7 mouse cellular contexts compared by ENCODE assay signal in genomic region chr13:22028673-22029460, GRCm38 (mm10). TPM values are rescaled to one million over a fixed set of nuclear protein-coding genes. Genes with fewer than 3 reads are reported as not detected.
DNase-seq lines count a peak whose midpoint lies in the region; ATAC-seq and TF ChIP-seq lines count a peak whose summit lies in the region.

No protein-coding gene starts in this region.

- no peaks in the 10 kb centered on the region for H3K36me3 ChIP-seq in embryonic facial prominence, embryonic 11.5 days (replicated peaks; ENCODE audit: control insufficient read depth, insufficient read depth, low read depth, low read length)
- no peaks in the 10 kb centered on the region for H3K36me3 ChIP-seq in limb, embryonic 11.5 days (ENCODE audit: control insufficient read depth, insufficient read depth, low read length)
- no peaks in the 10 kb centered on the region for H3K36me3 ChIP-seq in midbrain, embryonic 13.5 days
- no peaks in the 10 kb centered on the region for H3K36me3 ChIP-seq in small intestine, adult 2 months (ENCODE audit: control insufficient read depth, insufficient read depth, low read length)

- H3K9ac ChIP-seq in embryonic facial prominence, embryonic 11.5 days (replicated peaks; ENCODE audit: low read length): peak overlapping the region; percentile 49
- peak overlapping the region; percentile 47 for H3K9ac ChIP-seq in limb, embryonic 11.5 days (ENCODE audit: low read length)
- H3K9ac ChIP-seq in midbrain, embryonic 13.5 days (replicated peaks): peak overlapping the region; percentile 75

- no peak overlapping the region; the same call in 1 of the 2 replicates for H3K27ac ChIP-seq in embryonic facial prominence, embryonic 11.5 days (replicated peaks; ENCODE audit: low read depth, low read length)
- H3K27ac ChIP-seq in limb, embryonic 11.5 days (replicated peaks; ENCODE audit: low read depth, low read length): 0 out of 2 replicates have a peak overlapping the region, but pooled peaks have one; percentile 64
- peak overlapping the region; percentile 71; the same call in 1 of the 2 replicates for H3K27ac ChIP-seq in midbrain, embryonic 13.5 days
- H3K27ac ChIP-seq in small intestine, adult 2 months (ENCODE audit: insufficient read depth, low read depth, low read length): peak overlapping the region; percentile 43

- H3K27me3 ChIP-seq in embryonic facial prominence, embryonic 11.5 days (ENCODE audit: control insufficient read depth, insufficient read depth, low read length): no peaks in the 10 kb centered on the region
- H3K27me3 ChIP-seq in limb, embryonic 11.5 days (ENCODE audit: control insufficient read depth, insufficient read depth, low read length): no peaks in the 10 kb centered on the region
- peaks cover 5% of the 10 kb centered on the region for H3K27me3 ChIP-seq in midbrain, embryonic 13.5 days
- H3K27me3 ChIP-seq in small intestine, adult 2 months (ENCODE audit: control insufficient read depth, insufficient read depth, low read length): no peaks in the 10 kb centered on the region; the same call in 1 of the 2 replicates

- no peak for TF ChIP-seq POLR2A in small intestine, adult 2 months (IDR thresholded peaks at IDR 0.05; ENCODE audit: low read depth, low read length)

- under 1% methylated on average over 40 of the region's 40 CpGs for WGBS in embryonic facial prominence, embryonic 11.5 days
- under 1% methylated on average over 40 of the region's 40 CpGs for WGBS in limb, embryonic 11.5 days
- WGBS in midbrain, embryonic 13.5 days: under 1% methylated on average over 40 of the region's 40 CpGs
- 2% methylated on average over 40 of the region's 40 CpGs for WGBS in small intestine, adult 2 months

- H3K4me1 ChIP-seq in embryonic facial prominence, embryonic 11.5 days (ENCODE audit: control insufficient read depth, insufficient read depth, low read length): no peaks in the 10 kb centered on the region
- H3K4me1 ChIP-seq in limb, embryonic 11.5 days (ENCODE audit: control insufficient read depth, insufficient read depth, low read length): no peaks in the 10 kb centered on the region
- peaks cover 12% of the 10 kb centered on the region for H3K4me1 ChIP-seq in midbrain, embryonic 13.5 days (replicated peaks)
- H3K4me1 ChIP-seq in small intestine, adult 2 months (ENCODE audit: control insufficient read depth, insufficient read depth, insufficient read length, low read length): 0 out of 2 replicates have a peak, but pooled peaks cover 3% of the 10 kb centered on the region

- DNase-seq in adrenal gland, postnatal 14 days: peak; percentile 95
- peak; percentile 95 for DNase-seq in embryonic facial prominence, embryonic 11.5 days (ENCODE audit: low spot score)
- peak; percentile 99 for DNase-seq in heart, adult 11 months
- DNase-seq in kidney, adult 18-20 months: peak; percentile 96
- peak; percentile 99 for DNase-seq in limb, embryonic 11.5 days (ENCODE audit: low spot score)

- peak overlapping the region; percentile 44 for H3K4me2 ChIP-seq in embryonic facial prominence, embryonic 11.5 days (ENCODE audit: low read depth, low read length)
- H3K4me2 ChIP-seq in limb, embryonic 11.5 days (ENCODE audit: low read depth, severe bottlenecking): peak overlapping the region; percentile 54
- H3K4me2 ChIP-seq in midbrain, embryonic 13.5 days (replicated peaks): peak overlapping the region; percentile 64

- H3K4me3 ChIP-seq in embryonic facial prominence, embryonic 11.5 days (ENCODE audit: low read depth, low read length): peak overlapping the region; percentile 42
- peak overlapping the region; percentile 39 for H3K4me3 ChIP-seq in limb, embryonic 11.5 days (ENCODE audit: low read depth, low read length)
- H3K4me3 ChIP-seq in midbrain, embryonic 13.5 days (replicated peaks): peak overlapping the region; percentile 52
- peak overlapping the region; percentile 76 for H3K4me3 ChIP-seq in small intestine, adult 2 months (ENCODE audit: low read depth, low read length)

- ATAC-seq in embryonic facial prominence, embryonic 11.5 days (replicated peaks; ENCODE audit: insufficient number of reproducible peaks, low FRiP score, low TSS enrichment, low read depth): peak; percentile 68
- peak; percentile 80 for ATAC-seq in limb, embryonic 11.5 days (ENCODE audit: insufficient number of reproducible peaks, low FRiP score, low TSS enrichment, low read depth)
- peak; percentile 79 for ATAC-seq in midbrain, embryonic 13.5 days

- TF ChIP-seq CTCF in small intestine, adult 2 months (IDR thresholded peaks at IDR 0.05; ENCODE audit: extremely low read depth, insufficient read length, insufficient replicate concordance, low read depth, low read length): peak; percentile 92

- H3K9me3 ChIP-seq in embryonic facial prominence, embryonic 11.5 days (replicated peaks; ENCODE audit: control insufficient read depth, low read length): no peaks in the 10 kb centered on the region
- no peaks in the 10 kb centered on the region for H3K9me3 ChIP-seq in limb, embryonic 11.5 days (ENCODE audit: control insufficient read depth, low read length)
- no peaks in the 10 kb centered on the region for H3K9me3 ChIP-seq in midbrain, embryonic 13.5 days

RNA-seq across cellular contexts. Expression of gene Hist1h2ah, which starts 6.5 kb away (rescaled TPM):
- total RNA-seq in adrenal gland, postnatal 14 days (2021): 203 and 342 TPM in 2 replicates
- polyA plus RNA-seq in embryonic facial prominence, embryonic 11.5 days (2014; fragmentation: Nextera tagmentation; extraction: Ambion mirVana): 4.2 and 20.5 TPM in 2 replicates
- 5.5 and 22.0 TPM in 2 replicates for polyA plus RNA-seq in limb, embryonic 11.5 days (2014; fragmentation: Nextera tagmentation; extraction: Ambion mirVana)
- polyA plus RNA-seq in midbrain, embryonic 13.5 days (2015; fragmentation: Nextera tagmentation; extraction: Ambion mirVana): 6.2 TPM in 1 of 2 replicates, not detected in the other
- 106 and 238 TPM in 2 replicates for polyA plus RNA-seq in small intestine, adult 2 months (2012; rRNA removed)

RNA-seq across cellular contexts. Expression of gene Hist1h2bk, which starts 6.8 kb away (rescaled TPM):
- 207 and 301 TPM in 2 replicates for total RNA-seq in adrenal gland, postnatal 14 days (2021)
- 15.9 and 24.3 TPM in 2 replicates for polyA plus RNA-seq in embryonic facial prominence, embryonic 11.5 days (2014; fragmentation: Nextera tagmentation; extraction: Ambion mirVana)
- 13.8 and 14.0 TPM in 2 replicates for polyA plus RNA-seq in limb, embryonic 11.5 days (2014; fragmentation: Nextera tagmentation; extraction: Ambion mirVana)
- 4.0 and 5.5 TPM in 2 replicates for polyA plus RNA-seq in midbrain, embryonic 13.5 days (2015; fragmentation: Nextera tagmentation; extraction: Ambion mirVana)
- polyA plus RNA-seq in small intestine, adult 2 months (2012; rRNA removed): 34.9 and 41.4 TPM in 2 replicates

RNA-seq across cellular contexts. Expression of gene Hist1h4i, which starts 12.3 kb away (rescaled TPM):
- 104 and 144 TPM in 2 replicates for total RNA-seq in adrenal gland, postnatal 14 days (2021)
- polyA plus RNA-seq in embryonic facial prominence, embryonic 11.5 days (2014; fragmentation: Nextera tagmentation; extraction: Ambion mirVana): 31.9 and 34.5 TPM in 2 replicates
- 29.4 and 30.2 TPM in 2 replicates for polyA plus RNA-seq in limb, embryonic 11.5 days (2014; fragmentation: Nextera tagmentation; extraction: Ambion mirVana)
- polyA plus RNA-seq in midbrain, embryonic 13.5 days (2015; fragmentation: Nextera tagmentation; extraction: Ambion mirVana): 18.1 and 20.1 TPM in 2 replicates
- polyA plus RNA-seq in small intestine, adult 2 months (2012; rRNA removed): 6.3 and 10.1 TPM in 2 replicates

RNA-seq across cellular contexts. Expression of gene Hist1h2ag, which starts 13.9 kb away (rescaled TPM):
- total RNA-seq in adrenal gland, postnatal 14 days (2021): 114 and 174 TPM in 2 replicates
- 99.8 and 102 TPM in 2 replicates for polyA plus RNA-seq in embryonic facial prominence, embryonic 11.5 days (2014; fragmentation: Nextera tagmentation; extraction: Ambion mirVana)
- 75.3 and 79.2 TPM in 2 replicates for polyA plus RNA-seq in limb, embryonic 11.5 days (2014; fragmentation: Nextera tagmentation; extraction: Ambion mirVana)
- polyA plus RNA-seq in midbrain, embryonic 13.5 days (2015; fragmentation: Nextera tagmentation; extraction: Ambion mirVana): 17.7 and 21.2 TPM in 2 replicates
- 22.6 and 24.8 TPM in 2 replicates for polyA plus RNA-seq in small intestine, adult 2 months (2012; rRNA removed)

RNA-seq across cellular contexts. Expression of gene Hist1h2bj, which starts 14.1 kb away (rescaled TPM):
- total RNA-seq in adrenal gland, postnatal 14 days (2021): 118 and 165 TPM in 2 replicates
- 14.2 and 16.0 TPM in 2 replicates for polyA plus RNA-seq in embryonic facial prominence, embryonic 11.5 days (2014; fragmentation: Nextera tagmentation; extraction: Ambion mirVana)
- polyA plus RNA-seq in limb, embryonic 11.5 days (2014; fragmentation: Nextera tagmentation; extraction: Ambion mirVana): 18.9 and 19.9 TPM in 2 replicates
- 7.6 and 8.3 TPM in 2 replicates for polyA plus RNA-seq in midbrain, embryonic 13.5 days (2015; fragmentation: Nextera tagmentation; extraction: Ambion mirVana)
- 16.9 and 21.2 TPM in 2 replicates for polyA plus RNA-seq in small intestine, adult 2 months (2012; rRNA removed)
